Mouse (Mus musculus) E14TG2a.4 (cell line): ENCODE results near the gene Cryl1.

Source experiments
- CTCF ChIP-seq: conservative IDR thresholded peaks from 2 replicates; pipeline ENCODE4 v1.5.1; 2014; ENCODE audit warnings: low read length
- NANOG ChIP-seq: IDR thresholded peaks from 2 replicates; pipeline ENCODE4 v1.6.1; 2014; ENCODE audit warnings: borderline replicate concordance, low read length, mixed read lengths

- no peak for TF ChIP-seq CTCF
- no peak for TF ChIP-seq NANOG
These were observed 79.5 kb downstream of the Cryl1 start for GRCm38 (mm10) chr14:57318812-57319211.
